Mouse (Mus musculus) CH12F3 (cell line): Measurements from ENCODE around the gene Gm16368.
"Not testable (repeated sequence)": the region's sequence is repeated elsewhere in the genome, so short reads cannot be mapped to it uniquely, and the experiment has no call there.

ENCODE experiments used
- in situ Hi-C: fragments of 300-500 bp; cut with MboI; formaldehyde crosslinking; loops from 2 replicates; pipeline ENCODE4 v1.14.3; 2020; ENCODE audit warnings: low sequenced_read_pairs

Gene Gm16368

DNA sequence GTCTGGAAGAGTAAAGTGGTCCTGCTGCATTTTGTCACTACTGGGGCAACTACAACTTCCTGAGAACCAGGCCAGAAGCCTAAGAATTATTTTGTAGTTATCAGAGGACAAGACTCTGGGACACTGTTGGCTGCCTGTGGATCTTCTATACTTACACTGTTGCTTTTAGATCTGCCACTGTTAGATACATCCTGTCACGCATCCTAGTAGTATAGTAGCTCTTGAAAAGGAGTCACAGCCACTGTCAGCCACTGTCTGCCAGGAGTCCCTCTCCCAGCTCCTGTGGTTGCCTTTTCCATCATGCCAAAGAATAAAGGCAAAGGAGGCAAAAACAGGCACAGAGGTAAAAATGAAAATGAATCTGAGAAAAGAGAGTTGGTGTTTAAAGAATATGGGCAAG, at the start of gene Gm16368:
TSS of gene Gm16368 (plus strand) at position 301 of the 400 bp plus-strand sequence.
- in situ Hi-C loops = not testable (repeated sequence)

DNA sequence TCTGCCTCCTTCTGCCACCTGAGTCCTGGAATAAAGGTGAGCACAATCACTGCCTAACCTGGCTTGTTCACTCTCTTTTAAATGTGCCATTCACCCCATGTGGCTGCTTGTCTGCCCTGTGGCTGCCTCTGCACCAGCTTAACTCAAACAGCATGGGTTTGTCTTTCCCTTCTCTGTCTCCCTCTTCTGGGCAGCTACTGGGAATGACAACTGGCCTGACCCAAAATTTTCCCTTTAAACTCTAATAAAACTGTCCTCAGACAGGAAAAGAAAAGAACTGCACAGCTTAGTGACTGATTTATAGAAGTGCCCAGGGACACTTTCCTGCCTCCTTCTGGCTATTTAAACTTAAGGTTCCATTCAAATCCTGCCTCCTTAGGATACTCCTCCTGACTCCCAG, 44.4 kb upstream of the Gm16368 start:
- in situ Hi-C loops = not testable (repeated sequence)

DNA sequence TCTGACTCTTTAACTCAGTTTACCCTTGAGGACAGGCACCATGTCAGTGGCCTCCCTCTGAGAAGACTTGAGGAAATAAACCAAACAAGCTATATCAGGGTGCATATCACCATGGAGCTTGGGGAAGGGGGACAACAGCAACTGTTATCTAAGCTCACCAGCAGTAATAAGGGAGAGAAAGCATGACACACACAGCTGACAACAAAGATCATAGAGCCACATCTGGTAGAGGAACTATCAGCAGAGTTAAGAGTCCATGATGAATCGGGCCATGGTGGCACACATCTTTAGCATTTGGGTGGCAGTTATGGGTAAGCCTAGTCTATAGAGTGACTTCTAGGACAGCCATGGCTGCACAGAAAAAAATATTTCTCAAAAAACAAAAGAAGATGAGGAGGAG, 43.8 kb upstream of the Gm16368 start:
- in situ Hi-C loops = not testable (repeated sequence)

DNA sequence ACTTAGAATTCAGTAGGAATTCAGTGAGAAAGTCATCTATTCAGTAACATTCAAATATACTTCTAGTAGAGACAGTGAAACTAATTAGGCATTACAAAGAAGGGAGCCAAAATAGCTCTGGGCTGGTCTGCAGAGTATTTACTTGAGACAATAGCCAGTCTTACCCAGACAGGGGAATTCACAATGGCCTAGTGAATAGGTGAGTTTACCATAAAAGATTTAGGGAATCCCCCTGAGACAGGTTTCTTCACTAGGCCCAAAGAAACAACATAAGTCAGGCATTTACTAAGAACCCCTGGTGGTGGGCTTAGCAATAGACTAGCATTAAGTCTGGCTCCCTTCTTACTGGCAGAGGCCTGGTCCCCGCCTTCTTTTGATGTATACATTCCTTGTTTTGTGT, 38.3 kb upstream of the Gm16368 start:
- in situ Hi-C loops = not testable (repeated sequence)
